Mouse (Mus musculus): ENCODE data around the gene Bhlha9.

GRCm38 (mm10) chr11:76659138-76659930 lies 12.9 kb upstream of the Bhlha9 start:
- TF ChIP-seq EP300 (IDR thresholded peaks at IDR 0.05; ENCODE audit: insufficient read depth, low read depth, low read length) = no peak
- no peak for TF ChIP-seq POLR2A (IDR thresholded peaks at IDR 0.05; ENCODE audit: insufficient read depth, low read depth, low read length)

Measured in heart, adult 2 months (tissue).